Mouse (Mus musculus): ENCODE data around the gene Itga9.

DNA sequence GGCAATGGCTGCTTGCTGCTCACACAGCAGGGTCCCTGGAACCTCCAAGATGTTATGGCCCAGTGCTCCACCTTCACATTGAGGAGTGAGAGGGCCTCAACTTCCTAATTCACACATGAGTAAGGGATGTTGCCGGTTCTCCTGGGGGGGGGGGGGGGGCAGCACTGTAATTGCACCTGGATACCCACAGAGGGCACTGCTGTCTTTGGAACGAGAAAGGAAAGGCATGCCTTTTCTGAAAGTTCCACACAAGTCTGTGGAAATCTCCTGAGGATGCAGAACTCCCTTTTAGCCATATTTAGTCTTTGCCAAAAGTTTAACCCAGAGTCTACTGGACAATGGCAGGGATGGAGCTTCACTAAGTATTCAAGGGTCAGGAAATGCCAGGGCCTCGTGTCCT, 17.2 kb upstream of the Itga9 start:
- peak; percentile 27 for TF ChIP-seq CTCF (IDR thresholded peaks at IDR 0.05; ENCODE audit: control insufficient read depth, insufficient read depth, insufficient read length)
- no peak for TF ChIP-seq MYOG (IDR thresholded peaks at IDR 0.05; ENCODE audit: control insufficient read depth, extremely low read depth, insufficient read length)
- TF ChIP-seq USF1 (IDR thresholded peaks at IDR 0.05; ENCODE audit: low read depth): no peak
- no peak for TF ChIP-seq MAX (IDR thresholded peaks at IDR 0.05)
- no peak for TF ChIP-seq MYOD1 (IDR thresholded peaks at IDR 0.05; ENCODE audit: control insufficient read depth, insufficient read length, low read depth)
- no peak for TF ChIP-seq FOSL1 (IDR thresholded peaks at IDR 0.05; ENCODE audit: insufficient read depth, low read length, poor library complexity, severe bottlenecking)
- no peak for TF ChIP-seq CEBPB (IDR thresholded peaks at IDR 0.05; ENCODE audit: low read depth)
